Mouse (Mus musculus): Measurements from ENCODE around the gene Car6. TPM values are rescaled to one million over a fixed set of nuclear protein-coding genes. Genes with fewer than 3 reads are reported as not detected.
A peak's percentile ranks its signal among the peaks of the same experiment; 100 is the strongest.

Gene Car6
- polyA plus RNA-seq, 1 experiment from 2014 or later = 0.30 TPM

- DNase-seq (ENCODE audit: low spot score) = no peak
Observed at GRCm38 (mm10) chr4:150192199-150192598, 8.9 kb downstream of the Car6 start.

GRCm38 (mm10) chr4:150188236-150188635 is 12.9 kb downstream of the Car6 start:
- no peak for DNase-seq (ENCODE audit: low spot score)

- DNase-seq (ENCODE audit: low spot score) = no peak
Observed at GRCm38 (mm10) chr4:150181304-150181703, 19.8 kb downstream of the Car6 start.

GRCm38 (mm10) chr4:150178131-150178530 is 23.0 kb downstream of the Car6 start:
- no peak for DNase-seq (ENCODE audit: low spot score)

- no peak for DNase-seq (ENCODE audit: low spot score)
Observed at GRCm38 (mm10) chr4:150177122-150177521, 24.0 kb downstream of the Car6 start.

GRCm38 (mm10) chr4:150176535-150176934 is 24.6 kb downstream of the Car6 start:
- DNase-seq (ENCODE audit: low spot score) = peak; percentile 61

- DNase-seq (ENCODE audit: low spot score) = no peak
Observed at GRCm38 (mm10) chr4:150174027-150174426, 27.1 kb downstream of the Car6 start.

GRCm38 (mm10) chr4:150173281-150173680 is 27.9 kb downstream of the Car6 start:
- DNase-seq (ENCODE audit: low spot score) = peak; percentile 34

GRCm38 (mm10) chr4:150172107-150172506 is 29.0 kb downstream of the Car6 start:
- DNase-seq (ENCODE audit: low spot score) = no peak

- no peak for DNase-seq (ENCODE audit: low spot score)
Observed at GRCm38 (mm10) chr4:150168406-150168805, 32.7 kb downstream of the Car6 start.

- peak; percentile 12 for DNase-seq (ENCODE audit: low spot score)
Observed at GRCm38 (mm10) chr4:150164875-150165274, 36.3 kb downstream of the Car6 start.

GRCm38 (mm10) chr4:150162561-150163169 is 38.5 kb downstream of the Car6 start:
- DNase-seq (ENCODE audit: low spot score) = no peak

- DNase-seq (ENCODE audit: low spot score) = no peak
Observed at GRCm38 (mm10) chr4:150159458-150159857, 41.7 kb downstream of the Car6 start.

GRCm38 (mm10) chr4:150157348-150157882 is 43.7 kb downstream of the Car6 start:
- DNase-seq (ENCODE audit: low spot score) = no peak

GRCm38 (mm10) chr4:150155731-150156130 is 45.4 kb downstream of the Car6 start:
- peak; percentile 29 for DNase-seq (ENCODE audit: low spot score)

GRCm38 (mm10) chr4:150155301-150155700 is 45.8 kb downstream of the Car6 start:
- DNase-seq (ENCODE audit: low spot score) = no peak

- no peak for DNase-seq (ENCODE audit: low spot score)
Observed at GRCm38 (mm10) chr4:150152483-150152882, 48.6 kb downstream of the Car6 start.

GRCm38 (mm10) chr4:150151045-150151444 is 50.1 kb downstream of the Car6 start:
- no peak for DNase-seq (ENCODE audit: low spot score)

GRCm38 (mm10) chr4:150146286-150146685 is 54.8 kb downstream of the Car6 start:
- DNase-seq (ENCODE audit: low spot score) = no peak

GRCm38 (mm10) chr4:150144242-150144641 is 56.9 kb downstream of the Car6 start:
- DNase-seq (ENCODE audit: low spot score) = no peak

- DNase-seq (ENCODE audit: low spot score) = no peak
Observed at GRCm38 (mm10) chr4:150140346-150140745, 60.8 kb downstream of the Car6 start.

- DNase-seq (ENCODE audit: low spot score) = no peak
Observed at GRCm38 (mm10) chr4:150139090-150139489, 62.0 kb downstream of the Car6 start.

GRCm38 (mm10) chr4:150138084-150138543 is 63.0 kb downstream of the Car6 start:
- DNase-seq (ENCODE audit: low spot score) = peak; percentile 82

All from thymus, postnatal 0 days (tissue).